Mouse (Mus musculus) MEL (cell line): Measurements from ENCODE around the gene Trit1.

Experiments used
- BHLHE40 ChIP-seq: IDR thresholded peaks from 2 replicates; pipeline ENCODE4 v1.6.1; 2012; ENCODE audit warnings: low read depth, mild to moderate bottlenecking, inconsistent platforms, low read length, improper control_type of control experiment, borderline replicate concordance
- EP300 ChIP-seq, 2 experiments: IDR thresholded peaks; 2 replicates each; pipeline ENCODE4 v1.6.1; 2011; ENCODE audit warnings: improper control_type of control experiment in 2 of 2, low read length in 2 of 2, low read depth in 1 of 2, mild to moderate bottlenecking in 1 of 2
- HCFC1 ChIP-seq: IDR thresholded peaks from 2 replicates; pipeline ENCODE4 v1.6.1; 2012; ENCODE audit warnings: low read depth, mild to moderate bottlenecking, inconsistent platforms, low read length, improper control_type of control experiment, moderate library complexity

GRCm38 (mm10) chr4:122978850-122979249 lies 37.5 kb upstream of the Trit1 start:
- TF ChIP-seq BHLHE40, result no peak
- TF ChIP-seq EP300 (IDR thresholded peaks at IDR 0.05; ENCODE audit: low read depth in 1 of 2, low read length in 2 of 2), result no peak
- TF ChIP-seq HCFC1, result no peak
